14 mouse cellular contexts compared by ENCODE assay signal in the genomic region with DNA sequence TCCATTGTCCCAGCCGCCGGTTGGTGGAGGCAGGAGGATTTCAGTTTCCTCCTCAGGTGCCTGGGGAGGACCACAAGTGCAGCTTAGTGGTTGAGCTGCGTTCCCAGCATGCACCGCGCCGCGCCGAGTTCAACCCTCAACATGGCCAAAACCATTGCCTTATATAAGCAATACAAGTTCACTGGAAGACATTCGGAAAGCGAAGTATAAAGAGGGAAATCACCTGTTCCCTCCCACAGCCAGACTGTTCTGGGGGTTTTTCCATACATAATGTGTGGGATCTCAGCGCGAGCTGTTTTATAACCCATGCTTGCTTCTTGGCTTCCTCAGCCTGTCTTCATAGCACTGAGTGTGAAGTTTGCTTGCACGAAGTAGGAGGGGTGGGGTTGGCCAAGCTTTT. TPM values are rescaled to one million over a fixed set of nuclear protein-coding genes. Genes with fewer than 3 reads are reported as not detected.
DNase-seq lines count a peak whose midpoint lies in the region; ATAC-seq and TF ChIP-seq lines count a peak whose summit lies in the region.
"Had no signal": no experiment of that assay in that cellular context is flagged by ENCODE, and none has a peak within 500 bp of the region (broad histone marks: within the 10 kb centered on the region; RNA-seq: fewer than 3 reads in every experiment).

No protein-coding gene starts in this region.

- intact Hi-C loops in left cerebral cortex, postnatal 10 days (cut with DNase I) = no loop called here

- no peaks in the 10 kb centered on the region for H3K9me3 ChIP-seq in heart, embryonic 11.5 days (replicated peaks; ENCODE audit: control insufficient read depth, low read length)
- H3K9me3 ChIP-seq in forebrain, embryonic 13.5 days (replicated peaks) = no peaks in the 10 kb centered on the region
- H3K9me3 ChIP-seq: stomach, embryonic 15.5 days had no signal

- peak overlapping the region; percentile 42; the same call in 1 of the 2 replicates for H3K27ac ChIP-seq in heart, embryonic 11.5 days (ENCODE audit: low read depth, low read length)
- peak overlapping the region; percentile 40 for H3K27ac ChIP-seq in cortical plate, adult 2 months (ENCODE audit: insufficient read depth, low read length)
- H3K27ac ChIP-seq in forebrain, embryonic 13.5 days = no peak overlapping the region
- H3K27ac ChIP-seq: stomach, embryonic 15.5 days had no signal

- no peak overlapping the region for H3K9ac ChIP-seq in heart, embryonic 11.5 days (ENCODE audit: low read depth, low read length)
- H3K9ac ChIP-seq in forebrain, embryonic 13.5 days = no peak overlapping the region
- H3K9ac ChIP-seq: forebrain, postnatal 0 days; stomach, embryonic 15.5 days had no signal

- 70% methylated on average over 13 of the region's 13 CpGs for WGBS in heart, embryonic 11.5 days (ENCODE audit: insufficient replicate concordance)
- WGBS in forebrain, embryonic 13.5 days = 82% methylated on average over 13 of the region's 13 CpGs

- TF ChIP-seq CTCF in cortical plate, adult 2 months (IDR thresholded peaks at IDR 0.05; ENCODE audit: extremely low read depth, insufficient read depth, low read length) = no peak

- H3K36me3 ChIP-seq in heart, embryonic 11.5 days (ENCODE audit: control insufficient read depth, insufficient read depth, low read length) = no peaks in the 10 kb centered on the region; the same call in 1 of the 2 replicates
- peaks cover 58% of the 10 kb centered on the region for H3K36me3 ChIP-seq in forebrain, embryonic 13.5 days (ENCODE audit: poor library complexity, severe bottlenecking)

- DNase-seq in heart, adult 9 months (ENCODE audit: low spot score in 2 of 2) = no peak
- DNase-seq in left cerebral cortex, adult 18-20 months (ENCODE audit: low spot score in 2 of 2) = peak; percentile 78 to 85
- no peak for DNase-seq in left cerebral cortex, postnatal 10 days (ENCODE audit: extremely low spot score in 1 of 2, low spot score in 2 of 2)
- DNase-seq in right cerebral cortex, postnatal 10 days (ENCODE audit: low spot score in 2 of 2) = peak; percentile 66 to 70
- DNase-seq: forebrain, postnatal 0 days; gastrocnemius, postnatal 25 days; liver; lung, adult 2 months; thymus, postnatal 4 days had no signal

- no peak for ATAC-seq in heart, embryonic 11.5 days (replicated peaks; ENCODE audit: insufficient number of reproducible peaks, low FRiP score, low TSS enrichment)
- ATAC-seq in forebrain, embryonic 13.5 days = no peak
- no peak for ATAC-seq in megakaryocyte progenitor cell, adult 5-6 weeks (replicated peaks; ENCODE audit: poor library complexity)
- ATAC-seq: forebrain, postnatal 0 days had no signal

- H3K4me3 ChIP-seq in heart, embryonic 11.5 days (ENCODE audit: low read depth, low read length) = no peak overlapping the region
- H3K4me3 ChIP-seq in cortical plate, adult 2 months (ENCODE audit: insufficient read depth, low read length) = no peak overlapping the region
- no peak overlapping the region for H3K4me3 ChIP-seq in forebrain, embryonic 13.5 days
- H3K4me3 ChIP-seq: stomach, embryonic 15.5 days had no signal

- H3K27me3 ChIP-seq in heart, embryonic 11.5 days (ENCODE audit: control insufficient read depth, insufficient read depth, low read length) = no peaks in the 10 kb centered on the region; the same call in 1 of the 2 replicates
- H3K27me3 ChIP-seq in forebrain, embryonic 13.5 days = no peaks in the 10 kb centered on the region

- peaks cover 53% of the 10 kb centered on the region for H3K4me1 ChIP-seq in heart, embryonic 11.5 days (ENCODE audit: control insufficient read depth, insufficient read depth, low read length)
- H3K4me1 ChIP-seq in cortical plate, adult 2 months (ENCODE audit: control insufficient read depth, insufficient read depth, low read length) = peaks cover 4% of the 10 kb centered on the region
- peaks cover 26% of the 10 kb centered on the region for H3K4me1 ChIP-seq in forebrain, embryonic 13.5 days

- no peak overlapping the region; the same call in 1 of the 2 replicates for H3K4me2 ChIP-seq in heart, embryonic 11.5 days
- H3K4me2 ChIP-seq in forebrain, embryonic 13.5 days = no peak overlapping the region
- H3K4me2 ChIP-seq: stomach, embryonic 15.5 days had no signal

- peak; percentile 33; the same call in 1 of the 2 replicates for TF ChIP-seq POLR2A in cortical plate, adult 2 months (IDR thresholded peaks at IDR 0.05; ENCODE audit: extremely low read depth, insufficient read depth, low read length)

RNA-seq across cellular contexts. Expression of gene Ckb, which starts 5.8 kb away (rescaled TPM):
- polyA plus RNA-seq in heart, embryonic 11.5 days (2014; fragmentation: Nextera tagmentation; extraction: Ambion mirVana) = 454 and 458 TPM in 2 replicates
- total RNA-seq in left cerebral cortex, adult 18-20 months (2021) = 1,000 to 10,000 TPM; 1,960 to 1,962 TPM
- 1,000 to 10,000 TPM in 1 of 2 experiments, 100 to 1,000 TPM in 1; 966 to 1,046 TPM for total RNA-seq in left cerebral cortex, postnatal 10 days (2021)
- 3,152 and 3,325 TPM in 2 replicates for polyA plus RNA-seq in cortical plate, adult 2 months (2012; rRNA removed)
- polyA plus RNA-seq in forebrain, embryonic 13.5 days (2015; fragmentation: Nextera tagmentation; extraction: Ambion mirVana) = 2,311 and 2,462 TPM in 2 replicates
- 0.85 and 1.8 TPM in 2 replicates for total RNA-seq in megakaryocyte progenitor cell, adult 5-6 weeks (2015)
- total RNA-seq in megakaryocyte progenitor cell, adult 5-6 weeks (2017) = 2.0 and 4.1 TPM in 2 replicates

RNA-seq across cellular contexts. Expression of gene Trmt61a, which starts 11.5 kb away (rescaled TPM):
- 3.4 and 4.6 TPM in 2 replicates for polyA plus RNA-seq in heart, embryonic 11.5 days (2014; fragmentation: Nextera tagmentation; extraction: Ambion mirVana)
- 10 to 100 TPM; 15.5 to 21.0 TPM for total RNA-seq in left cerebral cortex, adult 18-20 months (2021)
- 10 to 100 TPM; 19.2 to 19.5 TPM for total RNA-seq in left cerebral cortex, postnatal 10 days (2021)
- polyA plus RNA-seq in cortical plate, adult 2 months (2012; rRNA removed) = 20.0 and 20.8 TPM in 2 replicates
- 10.7 and 12.2 TPM in 2 replicates for polyA plus RNA-seq in forebrain, embryonic 13.5 days (2015; fragmentation: Nextera tagmentation; extraction: Ambion mirVana)
- 8.6 and 8.8 TPM in 2 replicates for total RNA-seq in megakaryocyte progenitor cell, adult 5-6 weeks (2015)
- total RNA-seq in megakaryocyte progenitor cell, adult 5-6 weeks (2017) = 8.0 and 11.2 TPM in 2 replicates

RNA-seq across cellular contexts. Expression of gene Bag5, which starts 46.7 kb away (rescaled TPM):
- 41.8 and 42.8 TPM in 2 replicates for polyA plus RNA-seq in heart, embryonic 11.5 days (2014; fragmentation: Nextera tagmentation; extraction: Ambion mirVana)
- total RNA-seq in left cerebral cortex, adult 18-20 months (2021) = 10 to 100 TPM; 61.7 to 62.1 TPM
- 10 to 100 TPM; 40.6 to 43.2 TPM for total RNA-seq in left cerebral cortex, postnatal 10 days (2021)
- 49.6 and 51.0 TPM in 2 replicates for polyA plus RNA-seq in cortical plate, adult 2 months (2012; rRNA removed)
- polyA plus RNA-seq in forebrain, embryonic 13.5 days (2015; fragmentation: Nextera tagmentation; extraction: Ambion mirVana) = 62.1 and 62.8 TPM in 2 replicates
- 23.6 and 25.8 TPM in 2 replicates for total RNA-seq in megakaryocyte progenitor cell, adult 5-6 weeks (2015)
- total RNA-seq in megakaryocyte progenitor cell, adult 5-6 weeks (2017) = 29.2 and 46.3 TPM in 2 replicates

RNA-seq across cellular contexts. Expression of gene Apopt1, which starts 46.7 kb away (rescaled TPM):
- polyA plus RNA-seq in heart, embryonic 11.5 days (2014; fragmentation: Nextera tagmentation; extraction: Ambion mirVana) = 50.0 and 51.3 TPM in 2 replicates
- total RNA-seq in left cerebral cortex, adult 18-20 months (2021) = 10 to 100 TPM; 36.6 to 39.1 TPM
- 10 to 100 TPM; 37.9 to 38.6 TPM for total RNA-seq in left cerebral cortex, postnatal 10 days (2021)
- polyA plus RNA-seq in cortical plate, adult 2 months (2012; rRNA removed) = 48.4 and 52.6 TPM in 2 replicates
- 52.6 and 56.2 TPM in 2 replicates for polyA plus RNA-seq in forebrain, embryonic 13.5 days (2015; fragmentation: Nextera tagmentation; extraction: Ambion mirVana)
- total RNA-seq in megakaryocyte progenitor cell, adult 5-6 weeks (2015) = 67.5 and 72.1 TPM in 2 replicates
- 54.7 and 55.7 TPM in 2 replicates for total RNA-seq in megakaryocyte progenitor cell, adult 5-6 weeks (2017)

Comparison
In these comparisons a context has a peak if more than half of its experiments do, and no peak if none do; other contexts are left out.
1. DNase-seq: peak in left cerebral cortex, adult 18-20 months (2 of 2) and right cerebral cortex, postnatal 10 days (2 of 2); none in heart, adult 9 months (0 of 2) and left cerebral cortex, postnatal 10 days (0 of 2).
2. RNA of gene Ckb, which starts 5.8 kb away (total RNA-seq): 1,960 to 1,962 TPM in left cerebral cortex, adult 18-20 months and 966 to 1,046 TPM in left cerebral cortex, postnatal 10 days; 0.85 to 4.1 TPM in megakaryocyte progenitor cell, adult 5-6 weeks; every median in the first group is over 100 times any median in the second.